Mouse (Mus musculus): Measurements from ENCODE around the gene Ablim2.

- TF ChIP-seq POLR2A (IDR thresholded peaks at IDR 0.05; ENCODE audit: insufficient read depth, low read depth, low read length) (no peak), CTCF (IDR thresholded peaks at IDR 0.05; ENCODE audit: insufficient read depth, low read depth, low read length) (no peak)
Measured at GRCm38 (mm10) chr5:35793971-35794370, 36.3 kb downstream of the Ablim2 start.
